Mouse (Mus musculus) lung, adult 18-20 months (tissue): ENCODE results near the gene Mtnr1a.

ENCODE experiments used
- DNase-seq, 2 experiments: peaks; one replicate each; pipeline ENCODE4 v3.0.0; 2022; ENCODE audit warnings: mixed read lengths in 2 of 2

Gene Mtnr1a

GRCm38 (mm10) chr8:45110064-45110812, 41.3 kb downstream of the Mtnr1a start:
- no peak for DNase-seq

DNA sequence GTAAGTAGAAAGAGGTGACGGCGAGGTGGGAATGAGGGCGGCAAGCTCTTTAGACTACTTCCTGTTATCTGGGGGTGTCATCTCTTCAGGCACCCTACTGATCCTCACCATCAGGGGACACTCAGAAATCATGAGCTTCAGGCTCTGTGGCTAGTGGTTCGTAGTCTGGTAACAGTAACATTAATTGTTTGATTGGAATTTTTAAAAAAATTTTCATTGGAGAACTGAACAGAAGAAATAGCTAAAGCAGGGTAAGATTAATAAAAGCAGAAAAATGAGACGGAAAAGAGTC, 41.8 kb downstream of the Mtnr1a start:
- DNase-seq = no peak

DNA sequence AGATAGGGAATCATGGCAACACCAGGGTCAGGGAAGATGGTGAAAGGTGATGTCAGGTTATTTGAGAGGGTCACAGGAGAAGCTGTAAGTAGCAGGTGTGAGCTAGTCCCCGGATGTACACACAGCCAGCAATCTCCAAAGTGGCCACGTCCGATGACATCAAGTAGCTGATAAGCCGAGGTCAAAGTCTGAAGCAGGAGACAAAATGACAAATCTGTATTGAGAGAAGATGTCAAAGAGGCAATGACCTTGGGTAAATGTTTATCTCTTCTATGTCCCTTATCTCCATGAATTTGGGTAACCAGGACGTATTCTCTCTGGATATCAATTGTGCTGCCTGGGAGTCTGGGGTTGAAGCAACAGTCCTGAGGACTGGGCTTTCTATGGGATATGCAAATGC, 42.9 kb downstream of the Mtnr1a start:
- no peak for DNase-seq

DNA sequence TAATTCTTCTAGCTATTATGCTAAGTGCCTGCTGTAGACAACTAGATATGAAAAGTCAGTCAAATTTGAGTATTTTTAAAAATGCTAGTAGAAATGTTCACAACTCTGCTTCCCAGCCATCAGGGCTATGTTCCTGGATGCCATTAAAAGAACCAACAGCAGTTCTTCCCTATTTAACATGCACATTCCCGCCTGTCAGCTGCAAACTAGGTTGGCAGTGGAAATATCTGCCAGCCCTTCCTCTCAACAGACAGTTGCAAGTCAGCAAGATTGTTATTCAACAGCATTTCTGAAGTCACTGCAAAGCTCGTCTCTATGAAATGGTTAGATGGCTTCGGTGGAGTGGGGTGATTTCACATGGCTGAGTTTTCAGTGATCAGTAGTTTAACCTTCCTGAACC, 48.7 kb downstream of the Mtnr1a start:
- DNase-seq = no peak

GRCm38 (mm10) chr8:45125680-45126079, 56.7 kb downstream of the Mtnr1a start:
- no peak for DNase-seq
